Mouse (Mus musculus): Measurements from ENCODE around the gene Cldn19.

DNA sequence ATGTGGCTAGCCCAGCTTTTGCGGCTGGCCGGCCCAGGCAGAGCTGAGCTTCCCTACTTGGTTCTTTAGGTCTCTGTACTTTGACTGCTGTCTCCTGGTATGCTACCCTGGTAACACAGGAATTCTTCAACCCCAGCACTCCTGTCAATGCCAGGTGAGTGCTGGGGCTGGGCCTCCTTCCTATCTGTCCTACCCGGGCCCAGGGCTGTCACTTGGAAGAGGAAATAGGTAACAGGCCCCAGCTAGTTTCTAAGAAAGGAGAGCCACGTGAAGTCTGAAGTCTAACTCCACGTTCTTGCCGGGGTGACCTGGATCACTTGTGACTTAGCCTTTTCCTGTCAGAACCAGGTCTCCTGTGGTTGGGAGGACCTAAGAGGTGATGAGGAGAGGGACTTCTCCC, 1.9 kb downstream of the Cldn19 start:
- TF ChIP-seq CTCF (IDR thresholded peaks at IDR 0.05; ENCODE audit: low read depth) (no peak), EP300 (IDR thresholded peaks at IDR 0.05; ENCODE audit: low read depth) (no peak)
